ENCODE assay signal across 9 mouse cellular contexts in the genomic region with DNA sequence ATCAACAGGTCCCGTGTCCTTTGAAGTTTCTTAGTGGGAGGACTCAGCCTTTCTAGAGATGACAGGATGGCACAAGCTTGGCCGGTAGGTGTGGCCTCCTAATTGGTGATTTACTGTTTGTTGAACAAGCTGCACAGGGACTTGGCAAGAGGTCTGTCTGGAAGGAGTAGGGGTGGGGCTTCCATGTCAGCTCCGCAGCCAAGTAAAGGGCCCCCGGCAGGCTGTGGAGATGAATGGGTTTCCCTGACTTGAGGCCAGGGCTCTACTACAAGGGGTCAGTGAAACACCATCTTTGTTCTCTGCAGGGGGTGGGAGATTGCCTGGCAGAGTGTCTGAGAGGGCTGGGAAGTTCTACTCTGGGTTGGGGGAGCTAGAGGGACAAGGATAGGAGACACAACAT.
DNase-seq lines count a peak whose midpoint lies in the region; ATAC-seq and TF ChIP-seq lines count a peak whose summit lies in the region.
"Had no signal": no experiment of that assay in that cellular context is flagged by ENCODE, and none has a peak within 500 bp of the region (broad histone marks: within the 10 kb centered on the region; RNA-seq: fewer than 3 reads in every experiment).

No protein-coding gene starts in this region.

- DNase-seq in layer of hippocampus, postnatal 10 days (ENCODE audit: low spot score in 2 of 2): peak; percentile 20 to 28
- no peak for DNase-seq in layer of hippocampus, adult 9-10 months (ENCODE audit: low spot score)
- DNase-seq in brain, embryonic 14.5 days (ENCODE audit: low read depth): peak; percentile 87
- DNase-seq in kidney, adult 2 months: peak; percentile 70
- peak; percentile 64 to 87 for DNase-seq in lung, postnatal 4 days
- no peak for DNase-seq in left cerebral cortex, adult 8-10 months (ENCODE audit: low spot score in 2 of 2)
- DNase-seq in gastrocnemius, postnatal 14 days: no peak

- intact Hi-C loops in gastrocnemius, postnatal 14 days (cut with DNase I; ENCODE audit: low total_unique reads): loop anchor here (5.0 kb wide), 2 partner anchors 98 to 223 kb away; partner anchors contain the start of gene Col13a1

- no peaks in the 10 kb centered on the region for H3K4me1 ChIP-seq in kidney, adult 2 months (ENCODE audit: control insufficient read depth, insufficient read depth, low read length)
- H3K4me1 ChIP-seq: liver, embryonic 15.5 days had no signal

- H3K27me3 ChIP-seq in kidney, adult 2 months (replicated peaks; ENCODE audit: control insufficient read depth, insufficient read depth, low read length): no peaks in the 10 kb centered on the region
- H3K27me3 ChIP-seq: liver, embryonic 15.5 days had no signal

- no peak for ATAC-seq in megakaryocyte progenitor cell, adult 5-6 weeks (replicated peaks; ENCODE audit: poor library complexity)

- no peak for TF ChIP-seq CTCF in brain, embryonic 14.5 days (IDR thresholded peaks at IDR 0.05; ENCODE audit: borderline replicate concordance, extremely low read depth, insufficient read depth, insufficient read length)
- no peak for TF ChIP-seq CTCF in kidney, adult 2 months (conservative IDR thresholded peaks at IDR 0.05; ENCODE audit: insufficient read depth, insufficient read length, low read depth, low read length)

- no peaks in the 10 kb centered on the region for H3K36me3 ChIP-seq in kidney, adult 2 months (ENCODE audit: control insufficient read depth, insufficient read depth, low read length)
- H3K36me3 ChIP-seq: liver, embryonic 15.5 days had no signal

- TF ChIP-seq POLR2A in brain, embryonic 14.5 days (IDR thresholded peaks at IDR 0.05; ENCODE audit: borderline replicate concordance, extremely low read depth, insufficient read depth, insufficient read length, poor library complexity, severe bottlenecking): no peak
- no peak for TF ChIP-seq POLR2A in kidney, adult 2 months (IDR thresholded peaks at IDR 0.05; ENCODE audit: low read depth, low read length)

- WGBS in kidney, adult 2 months: 21% methylated on average over 4 of the region's 4 CpGs

- no peak overlapping the region for H3K27ac ChIP-seq in kidney, adult 2 months (ENCODE audit: insufficient read depth, low read depth, low read length)
- H3K27ac ChIP-seq: liver, embryonic 15.5 days had no signal

- no peak overlapping the region for H3K4me3 ChIP-seq in kidney, adult 2 months (ENCODE audit: insufficient read depth, low read depth, low read length)
- H3K4me3 ChIP-seq: liver, embryonic 15.5 days had no signal

Comparison
In these comparisons a context has a peak if more than half of its experiments do, and no peak if none do; other contexts are left out.
1. DNase-seq: peak in layer of hippocampus, postnatal 10 days (2 of 2), brain, embryonic 14.5 days (single experiment), kidney, adult 2 months (single experiment) and lung, postnatal 4 days (2 of 2); none in layer of hippocampus, adult 9-10 months (single experiment), left cerebral cortex, adult 8-10 months (0 of 2) and gastrocnemius, postnatal 14 days (single experiment).